Mouse (Mus musculus) ES-CJ7 (cell line): ENCODE data around the gene Ralgapb.
"Not testable (repeated sequence)": the region's sequence is repeated elsewhere in the genome, so short reads cannot be mapped to it uniquely, and the experiment has no call there.

Source experiments
- DNase-seq: peaks from one replicate; pipeline ENCODE4 v3.0.0; 2011; ENCODE audit warnings: low read depth, low spot score

Ralgapb gene

DNA sequence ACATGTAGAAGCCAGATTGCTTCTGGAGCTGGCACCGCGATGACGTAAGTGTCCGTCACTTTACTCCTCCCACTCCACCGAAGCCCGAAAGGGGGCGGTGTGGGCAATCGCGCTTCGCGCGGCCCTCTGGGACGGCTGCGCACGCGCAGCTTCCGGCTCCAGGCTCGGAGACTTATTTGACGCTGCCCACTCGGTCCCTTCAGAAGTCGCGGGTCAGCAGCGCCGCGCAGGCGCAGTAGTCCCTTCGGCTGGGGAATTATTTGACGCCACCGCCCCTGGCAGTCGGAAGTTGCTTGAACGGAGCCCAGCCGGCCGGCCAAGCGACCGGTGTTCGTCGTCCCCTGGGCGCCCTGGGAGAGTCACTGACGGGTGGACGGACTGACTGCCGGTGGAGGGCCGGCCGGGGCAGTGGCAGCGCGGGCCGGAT lies at the start of gene Ralgapb:
Gene Ralgapb (plus strand): TSS at position 254 of the 427 bp plus-strand sequence.
- DNase-seq = peak; percentile 98

DNA sequence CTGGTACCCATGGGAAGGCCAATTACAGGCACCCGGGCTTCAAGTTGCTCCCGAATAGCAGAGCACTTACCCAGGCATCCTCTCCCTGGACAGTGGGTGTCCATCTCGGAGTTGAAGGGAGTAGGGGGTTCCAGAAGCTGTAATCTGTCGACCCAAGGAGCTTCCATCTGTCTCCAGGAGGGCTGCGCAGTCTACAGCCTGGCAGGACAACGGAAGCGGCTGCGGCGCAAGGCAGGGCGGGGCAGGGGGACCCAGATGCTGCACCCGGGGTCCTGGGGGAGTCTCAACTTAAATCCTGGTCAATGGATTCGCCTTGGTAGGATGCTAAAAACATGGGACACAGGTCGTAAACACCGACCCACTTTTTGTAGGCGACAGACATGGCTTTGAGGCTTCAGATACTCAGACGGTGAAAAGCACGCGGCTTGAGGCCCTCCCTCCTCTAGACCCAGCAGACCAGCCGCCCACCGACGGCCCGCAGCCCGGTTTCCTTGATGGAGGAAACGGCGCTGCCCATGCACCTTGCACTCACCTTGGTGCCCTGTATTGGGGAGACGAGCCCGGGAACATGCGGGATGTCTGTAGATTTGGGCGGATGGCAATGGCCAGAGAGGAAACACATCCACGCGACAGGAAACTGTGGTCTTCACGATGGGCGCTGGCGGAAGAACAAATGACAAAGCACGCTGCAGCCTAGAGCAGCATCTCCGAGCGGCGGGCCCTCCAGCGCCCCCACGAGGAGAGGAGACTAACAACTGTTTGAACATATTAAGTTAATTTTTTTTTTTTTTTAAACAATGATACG lies 48.6 kb upstream of the Ralgapb start:
- peak; percentile 91 for DNase-seq

DNA sequence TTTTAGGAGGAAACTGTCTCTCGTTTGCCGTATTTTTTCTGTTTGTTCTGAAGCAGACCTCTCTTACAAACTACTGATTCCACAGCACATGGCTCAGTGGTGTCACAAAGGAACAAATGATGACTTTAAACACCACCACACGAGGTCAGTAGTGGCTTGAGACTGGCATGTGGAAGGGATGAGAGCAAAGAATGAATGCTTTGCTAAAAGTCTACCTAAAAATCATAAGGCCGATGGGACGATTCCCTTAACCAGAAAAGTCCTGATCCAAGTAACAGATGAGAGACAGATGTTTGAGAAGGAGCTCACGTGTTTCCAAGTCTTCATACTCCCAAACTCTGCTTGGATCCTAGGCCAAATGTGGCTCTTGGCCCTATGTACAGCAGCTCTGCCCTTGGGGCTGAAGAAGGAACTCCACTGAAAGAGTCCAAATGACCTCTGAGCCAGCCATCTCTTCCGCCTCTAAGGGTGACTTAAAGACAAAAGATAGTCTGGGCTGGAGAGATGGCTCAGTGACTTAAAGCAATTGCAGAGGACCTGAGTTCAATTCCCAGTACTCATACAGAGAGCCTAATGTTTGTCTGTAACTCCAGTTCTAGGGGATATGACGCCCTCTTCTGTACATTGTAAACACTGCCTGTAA lies 47.8 kb upstream of the Ralgapb start:
- peak; percentile 83 for DNase-seq

DNA sequence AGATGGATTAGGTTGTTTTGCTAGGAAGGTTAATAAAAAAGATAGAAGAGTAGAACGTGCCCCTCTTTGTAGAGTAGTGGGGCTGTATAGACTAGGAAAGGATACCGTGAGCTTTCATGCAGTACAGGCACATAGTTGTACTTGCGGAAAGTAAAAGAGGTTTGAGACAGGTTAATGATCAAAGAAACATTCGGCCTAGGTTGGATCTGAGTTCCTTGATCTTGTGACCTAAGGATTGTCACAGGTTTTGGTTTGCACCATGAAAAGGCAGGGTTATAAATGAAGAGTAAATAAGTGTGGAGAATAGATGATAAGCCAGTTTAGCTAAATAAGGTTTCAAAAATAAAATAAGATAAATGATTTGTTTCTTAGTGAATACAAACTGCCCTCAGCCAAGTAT lies 45.5 kb upstream of the Ralgapb start:
- no peak for DNase-seq

DNA sequence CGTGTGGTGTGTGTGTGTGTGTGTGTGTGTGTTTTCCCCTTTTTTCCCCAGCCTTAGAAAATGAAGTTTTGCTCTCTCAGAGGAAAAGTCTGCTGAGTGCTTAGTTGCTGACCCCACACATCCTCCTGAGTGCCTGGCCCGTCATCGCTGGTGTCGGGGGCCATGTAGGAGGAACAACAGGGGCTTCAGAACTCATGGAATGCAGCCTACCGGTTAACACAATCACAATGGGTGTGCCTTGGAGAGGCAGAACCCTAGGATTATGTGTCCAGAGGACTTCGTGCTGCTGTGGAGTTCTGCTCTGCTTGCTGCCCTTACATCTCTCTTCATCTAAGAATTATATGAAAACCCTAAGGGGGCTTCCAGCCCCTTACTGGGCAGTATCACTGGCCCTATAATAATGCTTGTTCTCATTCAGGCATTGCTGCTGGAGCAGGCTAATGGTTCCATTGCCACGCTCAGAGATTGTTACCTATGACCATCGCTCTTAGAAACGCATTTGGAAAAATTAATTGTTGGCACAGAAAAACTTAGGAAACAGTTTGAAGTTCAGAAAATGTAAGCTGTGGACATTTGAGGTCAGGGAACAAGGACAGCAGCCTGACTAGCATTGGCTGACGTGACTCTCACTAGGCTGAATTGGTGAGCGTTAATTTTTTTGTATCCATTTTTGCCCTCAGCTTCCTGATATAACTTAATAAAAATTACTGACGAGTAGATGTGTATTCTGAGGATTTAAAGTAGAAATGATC lies 44.4 kb upstream of the Ralgapb start:
- no peak for DNase-seq

DNA sequence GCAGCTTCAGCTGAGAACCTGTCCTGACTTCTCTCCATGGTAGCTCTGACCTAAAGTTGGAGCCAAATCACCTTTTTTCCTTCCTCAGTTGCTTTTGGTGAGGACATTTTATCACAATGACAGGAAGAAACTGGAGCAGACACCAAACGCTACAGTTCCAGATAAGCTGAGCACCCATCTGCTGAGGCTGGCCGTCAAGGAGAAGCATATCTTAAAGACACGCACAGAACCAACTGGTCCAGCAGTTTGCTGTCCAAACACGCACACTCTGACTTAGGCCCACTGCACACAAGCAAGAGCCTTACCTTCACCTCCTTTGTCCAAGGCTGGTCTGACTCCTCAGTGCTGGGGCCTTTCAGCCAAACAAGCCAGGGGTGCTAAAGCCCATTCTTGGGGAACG lies 42.0 kb upstream of the Ralgapb start:
- DNase-seq = no peak

DNA sequence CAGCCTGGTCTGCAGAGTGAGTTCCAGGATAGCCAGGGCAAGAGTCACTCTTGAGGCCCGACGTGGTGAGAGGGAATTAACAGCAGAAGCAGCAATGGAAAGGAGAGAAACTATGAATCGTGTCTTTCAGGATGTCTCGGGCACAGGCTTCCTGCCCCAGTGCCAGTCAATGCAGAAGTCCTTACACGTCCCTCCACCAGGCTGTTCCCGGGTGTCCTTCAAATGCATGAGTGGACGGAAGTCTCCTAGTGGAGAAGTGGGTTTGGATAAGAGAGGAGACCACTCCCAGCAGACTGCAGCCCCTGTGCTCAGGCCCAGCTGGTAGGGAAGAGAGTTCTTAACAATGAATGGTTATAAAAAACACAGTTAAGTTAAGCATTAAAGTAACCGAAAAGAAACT lies 41.3 kb upstream of the Ralgapb start:
- no peak for DNase-seq

DNA sequence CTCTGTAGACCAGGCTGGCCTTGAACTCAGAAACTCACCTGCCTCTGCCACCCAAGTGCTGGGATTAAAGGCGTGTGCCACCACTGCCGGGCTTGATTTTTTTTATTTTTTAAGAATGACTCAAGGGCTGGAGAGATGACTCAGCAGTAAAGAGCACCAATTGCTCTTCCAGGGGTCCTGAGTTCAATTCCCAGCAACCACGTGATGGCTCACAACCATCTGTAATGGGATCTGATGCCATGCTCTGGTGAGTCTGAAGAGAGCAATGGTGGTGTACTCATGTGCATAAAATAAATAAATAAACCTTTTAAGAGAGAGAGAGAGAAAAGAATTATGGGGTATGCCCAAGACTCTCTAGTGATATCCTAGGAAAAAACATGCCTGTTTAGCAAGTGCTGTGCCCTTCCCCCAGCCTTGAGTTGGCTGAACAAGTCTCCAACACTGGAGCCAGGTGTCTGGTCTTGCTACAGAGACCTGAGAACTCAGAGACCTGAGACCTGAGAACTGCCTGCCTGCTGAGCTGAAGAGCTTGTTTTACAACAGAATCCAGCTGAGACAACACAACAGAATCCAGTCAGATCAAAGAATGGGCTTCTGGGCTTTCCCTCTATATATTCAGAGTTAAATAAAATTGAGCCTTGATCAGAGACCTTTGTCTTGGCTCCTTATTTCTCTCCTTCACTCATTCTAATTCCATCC lies 40.0 kb upstream of the Ralgapb start:
- DNase-seq = no peak

DNA sequence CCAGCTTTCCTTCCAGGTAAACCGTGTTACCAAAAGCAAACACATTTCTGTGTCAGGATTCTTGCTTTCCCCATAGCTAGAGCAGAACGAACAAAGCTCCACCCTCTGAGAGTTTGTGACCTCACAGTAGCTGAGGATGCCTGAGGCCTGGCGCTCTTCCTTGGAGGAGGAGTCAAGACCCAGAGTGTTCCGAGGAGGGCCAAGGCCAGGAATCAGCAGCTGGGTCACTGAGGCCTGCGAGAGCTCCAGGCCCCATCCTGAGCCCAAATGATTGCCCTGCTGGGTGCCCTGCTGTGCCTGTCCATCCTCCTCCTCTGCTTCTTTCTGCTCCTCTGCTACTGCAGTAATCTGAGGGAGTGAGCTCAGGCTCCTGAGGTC lies 39.5 kb upstream of the Ralgapb start:
- peak; percentile 77 for DNase-seq

DNA sequence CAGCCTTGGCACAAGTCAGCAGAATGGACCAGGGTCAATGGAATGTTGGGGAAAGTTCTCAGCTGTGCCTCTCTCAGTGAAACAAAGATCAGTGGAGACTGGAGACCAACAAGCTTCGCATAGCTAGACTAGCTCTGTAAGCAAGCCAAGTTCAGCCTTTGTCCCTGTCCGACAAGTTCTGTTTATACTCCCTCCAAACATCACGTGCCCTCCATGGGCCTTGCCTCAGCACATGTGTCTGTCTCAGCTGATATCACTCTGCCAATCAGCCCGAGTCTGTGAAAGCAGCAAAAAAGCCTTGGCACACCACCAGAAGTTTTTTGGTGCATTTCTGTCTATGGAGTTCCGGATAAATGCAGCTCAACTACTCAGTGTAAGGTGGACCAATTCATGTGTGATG lies 36.6 kb upstream of the Ralgapb start:
- no peak for DNase-seq

DNA sequence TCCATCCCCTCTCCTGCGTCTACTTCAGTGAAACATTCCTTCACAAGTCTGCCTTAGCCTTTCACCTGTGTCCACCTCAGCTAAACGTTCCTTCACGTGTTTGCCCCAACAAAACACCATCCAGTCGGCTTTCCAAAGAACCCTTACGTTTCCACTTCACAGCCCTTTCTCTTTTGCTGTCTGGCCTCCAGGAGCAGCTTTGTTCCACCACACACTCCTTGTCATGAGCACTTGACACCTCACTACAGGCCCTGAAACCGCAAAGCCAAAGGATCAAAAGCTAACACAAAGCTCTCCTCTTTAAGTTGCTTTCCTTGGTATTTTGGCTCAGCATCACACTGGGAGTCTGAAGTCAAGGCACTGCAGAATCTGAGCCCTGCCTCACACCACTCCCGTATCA lies 36.1 kb upstream of the Ralgapb start:
- no peak for DNase-seq

DNA sequence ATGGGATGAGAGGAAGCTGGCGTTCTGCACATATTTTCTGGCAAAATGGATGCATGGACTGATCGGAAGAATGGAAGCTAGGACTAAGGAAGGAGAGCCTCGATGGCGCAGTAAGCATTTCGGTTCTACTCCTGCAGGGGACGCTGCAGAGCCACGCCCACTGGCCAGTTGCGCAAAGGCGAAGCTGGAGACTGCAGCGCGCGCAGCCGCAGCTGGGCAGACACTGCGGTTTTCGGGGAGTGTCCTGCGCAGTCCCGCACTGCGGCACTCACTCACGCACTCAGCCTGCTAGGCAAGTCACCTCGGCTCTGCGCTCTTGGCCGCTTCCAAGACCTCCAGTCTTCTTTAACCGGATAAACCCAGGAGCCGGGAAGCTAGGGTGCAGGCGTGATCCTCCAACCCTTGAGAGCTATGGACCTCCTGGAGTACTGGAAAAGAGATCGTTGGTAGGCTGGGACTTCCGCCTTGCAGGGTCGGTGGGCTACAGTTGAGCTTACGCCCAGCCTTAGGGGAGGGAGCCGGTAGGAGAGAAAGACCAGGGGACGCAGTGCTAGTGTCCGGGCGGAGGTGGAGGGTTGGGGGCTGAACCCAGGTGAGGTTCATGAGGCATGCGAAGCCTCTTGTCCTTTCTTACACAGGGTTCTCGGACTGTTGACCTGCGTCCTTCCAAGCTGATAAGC lies 34.1 kb upstream of the Ralgapb start, which contains the start of gene Snhg11:
Gene Snhg11 (plus strand): TSS at position 196 of the 680 bp plus-strand sequence.
- peak; percentile 82 for DNase-seq

DNA sequence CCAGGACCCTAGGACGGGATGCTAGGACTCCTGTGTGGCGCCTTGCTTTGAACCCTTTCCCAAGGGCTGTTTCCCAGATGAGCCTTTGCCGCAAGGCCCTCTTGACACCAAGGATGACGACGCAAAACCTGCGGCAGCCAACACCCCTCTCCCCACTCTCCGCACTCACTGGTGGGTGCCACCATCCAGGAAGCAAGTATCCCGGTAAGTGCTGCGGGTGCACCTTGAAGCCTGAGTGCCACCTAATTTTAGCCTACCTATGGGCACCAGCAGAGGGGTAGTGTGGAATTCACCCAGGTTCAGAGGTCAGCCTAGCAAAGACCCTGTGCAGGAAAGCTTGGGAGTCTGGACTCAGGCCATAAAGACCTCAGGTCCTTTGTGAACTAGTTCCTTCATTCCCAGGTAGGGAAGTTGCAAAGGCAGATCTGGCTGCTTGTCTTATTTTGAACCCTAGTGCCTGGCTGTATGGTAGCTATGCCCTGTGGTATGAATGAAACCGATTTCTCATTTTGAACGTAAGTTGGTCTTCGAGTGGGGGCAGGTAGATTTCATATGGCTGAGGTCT lies 33.4 kb upstream of the Ralgapb start:
- no peak for DNase-seq

DNA sequence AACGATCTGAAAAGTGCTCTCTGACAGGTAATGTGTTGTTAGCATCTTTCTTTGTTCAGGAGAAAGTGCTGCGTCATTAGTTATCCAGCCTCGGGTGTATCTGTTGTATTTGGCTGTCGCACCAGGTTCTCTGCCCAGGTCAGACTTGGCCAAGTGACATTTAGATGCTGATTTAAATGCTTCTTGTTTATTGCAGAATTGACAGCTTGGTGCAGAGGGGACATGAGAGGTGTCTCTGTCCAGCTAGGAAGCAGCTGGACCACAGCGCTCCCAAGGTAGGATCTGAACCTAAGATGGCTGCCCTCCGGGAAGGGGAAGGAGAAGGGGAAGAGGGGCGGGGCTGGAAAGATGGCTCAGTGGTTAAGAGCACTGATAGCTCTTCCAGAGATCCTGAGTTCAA lies 32.9 kb upstream of the Ralgapb start:
- DNase-seq = no peak

DNA sequence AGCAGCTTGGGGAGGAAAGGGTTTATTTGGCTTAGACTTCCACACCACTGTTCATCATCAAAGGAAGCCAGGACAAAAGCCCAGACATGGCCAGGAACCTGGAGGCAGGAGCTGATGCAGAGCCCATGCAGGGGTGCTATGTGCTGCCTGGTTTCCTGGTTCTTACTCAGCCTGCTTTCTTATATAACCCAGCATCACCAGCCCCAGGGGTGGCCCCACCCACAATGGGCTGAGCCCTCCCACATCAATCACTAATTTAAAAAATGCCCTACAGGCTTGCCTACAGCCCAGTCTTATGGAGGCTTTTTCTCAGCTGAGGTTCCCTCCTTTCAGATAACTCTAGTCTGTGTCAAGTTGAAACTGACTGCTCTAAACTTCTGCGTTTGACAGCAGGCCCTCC lies 31.8 kb upstream of the Ralgapb start:
- no peak for DNase-seq

DNA sequence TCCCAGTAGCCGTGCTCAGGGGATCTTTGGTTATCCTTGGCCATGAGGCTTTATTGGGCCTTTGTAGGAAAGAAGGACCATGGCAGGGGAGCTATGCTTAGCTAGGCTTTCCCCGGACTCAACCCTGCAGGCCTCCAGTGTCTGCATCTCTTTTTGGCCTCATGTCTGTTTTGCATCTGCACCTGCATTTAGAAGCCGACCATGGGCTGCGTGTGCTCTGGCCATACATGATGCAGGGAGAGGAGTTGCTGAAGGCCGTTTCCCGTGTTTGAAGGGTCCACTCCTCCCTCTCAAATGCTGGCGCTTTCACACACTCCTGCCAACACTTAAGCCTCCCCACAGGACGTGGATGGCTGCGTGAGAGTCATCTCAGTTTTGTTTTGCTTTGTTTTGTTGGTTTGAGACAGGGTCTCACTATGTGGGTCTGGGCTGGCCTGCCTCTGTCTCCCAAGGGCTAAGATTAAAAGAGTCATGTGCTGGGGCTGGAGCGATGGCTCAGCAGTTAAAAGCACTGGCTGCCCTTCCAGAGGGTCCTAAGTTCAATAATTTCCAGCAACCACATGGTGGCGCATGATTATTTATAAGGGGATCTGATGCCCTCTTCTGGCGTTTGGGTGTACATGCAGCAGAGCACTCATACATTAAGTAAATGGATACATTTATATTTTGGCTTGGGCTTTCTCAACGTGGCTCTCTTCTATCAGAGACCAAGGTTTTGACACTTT lies 30.1 kb upstream of the Ralgapb start:
- peak; percentile 91 for DNase-seq

DNA sequence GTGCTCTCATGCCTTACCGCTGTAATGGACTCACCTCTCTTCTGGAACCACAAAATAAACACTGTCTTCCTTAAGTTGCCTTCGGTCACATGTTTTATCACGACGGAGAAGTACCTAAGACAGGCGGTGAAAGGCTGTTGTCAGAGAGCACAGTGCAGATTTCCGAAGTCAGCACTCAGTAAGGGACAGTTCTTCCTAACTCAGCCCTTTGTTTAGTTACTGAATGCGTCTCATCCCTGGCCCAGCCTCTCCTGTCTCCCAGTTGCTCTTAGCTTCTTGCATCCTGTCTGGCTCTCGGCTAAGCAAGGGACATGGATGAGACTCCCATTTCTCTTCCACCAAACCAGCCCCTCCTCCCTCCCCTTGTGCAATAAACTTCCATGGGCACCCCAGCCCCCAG lies 23.6 kb upstream of the Ralgapb start:
- peak; percentile 62 for DNase-seq

DNA sequence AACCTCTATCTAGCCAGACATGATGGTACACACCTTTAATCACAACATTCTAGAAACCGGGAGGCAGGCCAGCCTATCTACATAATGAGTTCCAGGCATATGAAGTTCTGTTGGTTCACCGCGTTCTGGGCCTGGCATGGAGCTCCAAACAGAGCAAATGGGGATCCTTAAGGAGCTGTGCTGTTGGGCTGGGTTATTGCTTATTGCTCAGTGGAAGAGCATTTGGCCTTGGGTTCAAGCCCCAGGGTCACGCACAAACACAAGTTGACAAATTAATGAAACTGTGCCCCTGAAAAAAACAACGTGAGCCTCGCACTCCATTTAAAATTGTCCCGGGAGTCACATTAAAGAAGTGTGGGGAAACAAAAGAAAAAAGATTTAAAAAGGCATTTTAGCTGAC lies 20.2 kb upstream of the Ralgapb start:
- DNase-seq = no peak

DNA sequence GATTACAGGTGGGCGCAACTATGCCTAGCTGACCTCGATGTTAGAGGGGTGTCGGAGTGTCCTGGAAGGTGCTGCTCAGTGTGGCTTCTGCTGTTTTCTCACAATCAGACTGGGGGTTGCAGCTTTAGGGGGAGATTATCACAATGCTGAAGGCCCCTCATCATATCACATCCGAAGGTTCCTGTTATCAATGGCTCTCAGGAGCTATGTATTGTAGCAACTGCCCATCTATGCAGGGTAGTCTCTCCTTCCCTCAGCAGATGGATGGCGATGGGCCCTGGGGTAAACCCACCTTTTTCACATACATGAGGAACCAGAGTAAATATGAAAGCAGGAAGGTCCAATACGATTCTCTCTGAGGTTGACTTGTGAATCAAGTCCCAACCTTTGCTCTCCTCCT lies 13.3 kb upstream of the Ralgapb start:
- no peak for DNase-seq

DNA sequence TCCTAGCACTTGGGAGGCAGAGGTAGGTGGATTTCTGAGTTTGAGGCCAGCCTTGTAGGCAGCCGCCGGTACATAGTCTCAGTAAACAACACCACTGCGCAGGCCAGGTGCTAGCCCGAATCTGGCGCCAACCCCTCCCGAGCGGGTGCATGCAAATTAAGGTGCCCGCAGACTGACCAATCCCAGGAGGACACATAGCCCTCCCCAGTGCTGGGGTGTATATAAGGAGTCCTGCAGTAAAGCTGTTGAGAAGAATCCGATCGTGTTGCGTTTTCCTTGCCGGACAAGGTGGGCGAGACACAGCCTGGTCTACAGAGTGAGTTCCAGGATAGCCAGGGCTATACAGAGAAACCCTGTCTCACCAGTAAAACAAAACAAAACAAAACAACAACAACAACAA lies 12.5 kb upstream of the Ralgapb start:
- DNase-seq = not testable (repeated sequence)
